Mouse (Mus musculus) heart, embryonic 14.5 days (tissue): ENCODE measurements around the gene Acap2. TPM values are rescaled to one million over a fixed set of nuclear protein-coding genes. Genes with fewer than 3 reads are reported as not detected.

Source experiments
- ATAC-seq: fragments of 200-750 bp; cut with Nextera tagmentation; 2 replicates; pipeline ENCODE4 v1.8.0; 2017; ENCODE audit warnings: low read depth, moderate TSS enrichment; ENCODE audit not compliant: insufficient number of reproducible peaks, insufficient read depth, low FRiP score
- H3K27ac ChIP-seq, 2 experiments: fragments of 200-500 bp in 1 of 2; fragments of 300-500 bp in 1 of 2; sonication (generic) in 1 of 2; replicated peaks in 1 of 2; 2 replicates each; pipeline ENCODE4 v1.5.1; 2012 to 2014; ENCODE audit warnings: low read depth in 2 of 2, low read length in 2 of 2, control low read depth in 1 of 2, mild to moderate bottlenecking in 1 of 2, mixed read lengths in 1 of 2; ENCODE audit not compliant: control insufficient read depth in 1 of 2, insufficient read depth in 1 of 2
- H3K27me3 ChIP-seq: fragments of 300-500 bp; sonication (generic); 2 replicates; pipeline ENCODE4 v1.6.1; 2014; ENCODE audit warnings: mild to moderate bottlenecking, low read length, control low read depth; ENCODE audit not compliant: control insufficient read depth, insufficient read depth
- H3K36me3 ChIP-seq: fragments of 300-500 bp; sonication (generic); 2 replicates; pipeline ENCODE4 v1.6.1; 2014; ENCODE audit warnings: mild to moderate bottlenecking, control low read depth, low read length, mixed read lengths; ENCODE audit not compliant: control insufficient read depth, insufficient read depth
- H3K4me1 ChIP-seq, 2 experiments: fragments of 200-500 bp in 1 of 2; fragments of 300-500 bp in 1 of 2; sonication (generic) in 1 of 2; 2 replicates each; pipeline ENCODE4 v1.6.1; 2012 to 2014; ENCODE audit warnings: low read length in 2 of 2, control low read depth in 1 of 2, mixed read lengths in 1 of 2; ENCODE audit not compliant: control insufficient read depth in 2 of 2, insufficient read depth in 2 of 2
- H3K4me2 ChIP-seq: fragments of 300-500 bp; sonication (generic); 2 replicates; pipeline ENCODE4 v1.6.1; 2014; ENCODE audit warnings: mild to moderate bottlenecking, low read length
- H3K4me3 ChIP-seq, 2 experiments: fragments of 200-500 bp in 1 of 2; fragments of 300-500 bp in 1 of 2; sonication (generic) in 1 of 2; 2 replicates each; pipeline ENCODE4 v1.5.1; 2012 to 2014; ENCODE audit warnings: low read length in 2 of 2, mild to moderate bottlenecking in 2 of 2, control low read depth in 1 of 2, low read depth in 1 of 2, moderate library complexity in 1 of 2; ENCODE audit not compliant: control insufficient read depth in 1 of 2, insufficient read depth in 1 of 2
- H3K9ac ChIP-seq: fragments of 300-500 bp; sonication (generic); 2 replicates; pipeline ENCODE4 v1.6.1; 2014; ENCODE audit warnings: mild to moderate bottlenecking, low read length
- H3K9me3 ChIP-seq: fragments of 300-500 bp; sonication (generic); 2 replicates; pipeline ENCODE4 v1.6.1; 2016; ENCODE audit warnings: low read length, control low read depth; ENCODE audit not compliant: control insufficient read depth
- WGBS: fragments of 180-500 bp; shearing (Covaris S2); extraction: QIAGEN DNeasy Blood & Tissue Kit; methylation state at CpG from one replicate; pipeline ENCODE4 v1.1.7; 2014; 5-methylcytosine and 5-hydroxymethylcytosine counted together
- polyA plus RNA-seq: library from polyadenylated mRNA; unstranded; fragments of >200 nt; fragmentation: Nextera tagmentation; extraction: Ambion mirVana; gene quantifications from 2 replicates; pipeline ENCODE4 v1.2.1, GENCODE M21; 2014

Acap2 gene
- polyA plus RNA-seq, 1 experiment from 2014 or later, result 14.9 TPM

DNA sequence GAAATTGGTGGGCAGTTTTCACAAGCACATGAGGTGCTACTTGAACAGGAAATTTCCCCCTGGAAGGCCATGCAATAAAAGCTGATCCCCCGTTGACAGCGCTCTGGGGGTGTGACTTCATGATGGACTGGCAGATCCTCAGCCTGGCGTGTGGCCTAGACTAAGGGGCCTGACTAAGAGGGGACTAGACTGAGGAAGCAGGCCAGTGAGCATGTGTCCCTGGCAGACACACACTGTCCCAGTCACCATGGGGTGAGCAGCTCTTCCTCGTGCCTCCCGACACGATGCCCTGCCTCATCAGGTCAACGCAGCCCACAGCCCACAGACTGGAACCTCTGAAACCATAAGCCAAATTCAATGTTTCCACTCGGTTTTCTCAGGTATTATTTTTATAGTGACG lies 18.5 kb downstream of the Acap2 start:
- Histone ChIP-seq H3K36me3 (no peaks in the 10 kb centered on the region), H3K4me2 (no peak overlapping the region), H3K4me1 (peaks cover 10 to 31% of the 10 kb centered on the region in 2 experiments; a peak in 3 of 4 replicates), H3K9me3 (no peaks in the 10 kb centered on the region), H3K9ac (no peak overlapping the region), H3K4me3 (no peak overlapping the region), H3K27me3 (no peaks in the 10 kb centered on the region), H3K27ac (peak overlapping the region in 1 of 2 experiments; percentile 35; a peak in 1 of 4 replicates)
- 56% methylated on average over 9 of the region's 9 CpGs for WGBS
- ATAC-seq, result no peak; the same call in 1 of the 2 replicates

GRCm38 (mm10) chr16:31180843-31181242 lies 20.2 kb downstream of the Acap2 start:
- no peak overlapping the region for H3K27ac ChIP-seq
- H3K9me3 ChIP-seq, result no peaks in the 10 kb centered on the region
- H3K4me2 ChIP-seq, result no peak overlapping the region
- H3K36me3 ChIP-seq, result no peaks in the 10 kb centered on the region
- 85% methylated on average over 8 of the region's 8 CpGs for WGBS
- H3K9ac ChIP-seq, result no peak overlapping the region
- no peak overlapping the region for H3K4me3 ChIP-seq
- ATAC-seq, result no peak
- no peaks in the 10 kb centered on the region for H3K27me3 ChIP-seq
- peaks cover 10 to 31% of the 10 kb centered on the region in 2 experiments; a peak in 3 of 4 replicates for H3K4me1 ChIP-seq

GRCm38 (mm10) chr16:31179384-31179783 lies 21.7 kb downstream of the Acap2 start:
- H3K9ac ChIP-seq, result no peak overlapping the region
- no peaks in the 10 kb centered on the region for H3K36me3 ChIP-seq
- no peak for ATAC-seq
- H3K4me1 ChIP-seq, result peaks cover 7 to 26% of the 10 kb centered on the region in 2 experiments
- no peak overlapping the region for H3K4me3 ChIP-seq
- no peaks in the 10 kb centered on the region for H3K9me3 ChIP-seq
- no peak overlapping the region for H3K4me2 ChIP-seq
- no peak overlapping the region for H3K27ac ChIP-seq
- H3K27me3 ChIP-seq, result no peaks in the 10 kb centered on the region
- 68% methylated on average over 5 of the region's 5 CpGs for WGBS

GRCm38 (mm10) chr16:31174880-31175638 lies 26.0 kb downstream of the Acap2 start:
- Histone ChIP-seq H3K27me3 (no peaks in the 10 kb centered on the region), H3K9me3 (no peaks in the 10 kb centered on the region), H3K36me3 (no peaks in the 10 kb centered on the region), H3K4me2 (no peak overlapping the region), H3K4me1 (peaks cover 0 to 5% of the 10 kb centered on the region in 2 experiments; a peak in 2 of 4 replicates), H3K27ac (no peak overlapping the region), H3K9ac (no peak overlapping the region), H3K4me3 (no peak overlapping the region)
- ATAC-seq, result no peak
- WGBS, result 73% methylated on average over 9 of the region's 9 CpGs

DNA sequence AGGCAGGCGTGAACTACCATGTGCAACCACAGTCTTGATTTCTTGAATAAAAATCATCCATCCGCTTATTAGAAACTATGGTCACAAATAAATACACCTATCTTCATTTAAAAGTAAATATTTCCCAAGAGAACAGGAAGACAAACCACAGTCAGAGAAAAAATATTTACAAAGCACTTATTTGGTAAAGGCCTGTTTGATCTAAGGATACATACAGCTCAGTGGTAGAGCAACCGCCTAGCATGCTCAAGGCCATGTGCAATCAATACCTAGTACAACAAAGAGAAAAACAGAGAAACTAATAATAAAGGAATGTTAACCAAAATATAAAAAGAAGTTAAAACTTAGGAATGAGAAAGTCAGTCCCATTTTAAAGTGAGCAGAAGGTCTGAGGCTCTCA lies 28.8 kb downstream of the Acap2 start:
- 93% methylated on average over 3 of the region's 3 CpGs for WGBS

DNA sequence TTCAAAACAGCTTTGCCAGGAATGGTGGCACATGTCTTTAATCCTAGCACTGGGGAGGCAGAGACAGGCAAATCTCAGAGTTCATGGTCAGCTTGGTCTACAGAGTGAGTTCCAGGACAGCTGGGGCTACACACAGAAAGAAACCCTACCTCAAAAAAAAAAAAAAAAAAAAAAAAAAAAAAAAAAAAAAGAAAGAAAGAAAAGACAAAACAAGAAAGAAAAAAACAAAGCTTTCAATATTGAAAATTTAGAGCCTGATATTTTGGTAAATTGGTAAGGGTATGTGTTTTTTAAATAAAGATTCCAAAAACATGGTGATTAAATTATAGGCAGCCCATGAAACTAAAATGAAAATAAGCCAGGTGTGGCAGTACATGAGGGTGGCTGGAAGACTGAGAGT lies 29.6 kb downstream of the Acap2 start:
- no peaks in the 10 kb centered on the region for H3K36me3 ChIP-seq
- ATAC-seq, result no peak

More for the DNA sequence above, 28.8 kb downstream of the Acap2 start:
- Histone ChIP-seq H3K36me3 (no peaks in the 10 kb centered on the region), H3K4me3 (no peak overlapping the region), H3K9me3 (no peaks in the 10 kb centered on the region), H3K9ac (no peak overlapping the region), H3K4me2 (no peak overlapping the region), H3K27me3 (no peaks in the 10 kb centered on the region), H3K27ac (no peak overlapping the region), H3K4me1 (peaks cover 2 to 8% of the 10 kb centered on the region in 2 experiments)
- ATAC-seq, result no peak

DNA sequence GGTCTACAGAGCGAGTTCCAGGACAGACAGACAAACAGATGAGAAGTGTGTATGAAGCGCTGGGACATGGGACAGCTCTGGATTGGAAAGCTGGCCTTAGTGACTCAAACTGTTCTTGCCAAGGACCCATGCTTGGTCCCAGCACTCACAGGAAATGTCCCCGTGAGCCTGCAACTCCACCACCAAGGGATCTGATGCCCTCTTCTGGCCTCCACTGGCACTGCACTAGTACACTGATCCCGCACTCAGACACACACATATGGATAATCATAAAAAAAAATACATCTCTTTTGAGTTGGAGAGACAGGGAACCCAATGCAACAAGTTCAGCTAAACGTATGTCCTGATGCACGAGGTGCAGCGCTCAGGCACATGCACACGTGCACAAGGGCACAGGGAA lies 30.7 kb downstream of the Acap2 start:
- no peak overlapping the region for H3K27ac ChIP-seq
- 93% methylated on average over 8 of the region's 8 CpGs for WGBS
- ATAC-seq, result no peak

More for the DNA sequence above, 29.6 kb downstream of the Acap2 start:
- no peak overlapping the region for H3K9ac ChIP-seq
- no peak overlapping the region for H3K4me2 ChIP-seq
- H3K4me1 ChIP-seq, result peaks cover 2 to 12% of the 10 kb centered on the region in 2 experiments
- no peak overlapping the region for H3K27ac ChIP-seq
- no peak overlapping the region for H3K4me3 ChIP-seq
- H3K9me3 ChIP-seq, result no peaks in the 10 kb centered on the region
- no peaks in the 10 kb centered on the region for H3K27me3 ChIP-seq

GRCm38 (mm10) chr16:31169596-31169995 lies 31.4 kb downstream of the Acap2 start:
- no peaks in the 10 kb centered on the region for H3K27me3 ChIP-seq
- H3K9me3 ChIP-seq, result no peaks in the 10 kb centered on the region
- H3K4me3 ChIP-seq, result no peak overlapping the region
- H3K4me1 ChIP-seq, result peaks cover 2 to 24% of the 10 kb centered on the region in 2 experiments; a peak in 3 of 4 replicates
- H3K27ac ChIP-seq, result no peak overlapping the region
- no peak overlapping the region for H3K4me2 ChIP-seq
- H3K9ac ChIP-seq, result no peak overlapping the region
- no peak for ATAC-seq
- no peaks in the 10 kb centered on the region for H3K36me3 ChIP-seq

More for the DNA sequence above, 30.7 kb downstream of the Acap2 start:
- Histone ChIP-seq H3K4me3 (no peak overlapping the region), H3K4me2 (no peak overlapping the region), H3K9me3 (no peaks in the 10 kb centered on the region), H3K9ac (no peak overlapping the region), H3K27me3 (no peaks in the 10 kb centered on the region), H3K36me3 (no peaks in the 10 kb centered on the region), H3K4me1 (peaks cover 2 to 20% of the 10 kb centered on the region in 2 experiments)
